Mouse (Mus musculus) myocyte (in vitro differentiated cells): Measurements from ENCODE around the gene Prickle3.
A peak's percentile ranks its signal among the peaks of the same experiment; 100 is the strongest.

Source experiments
- CEBPB ChIP-seq: IDR thresholded peaks from 2 replicates; pipeline ENCODE4 v1.6.1; 2011; ENCODE audit warnings: mild to moderate bottlenecking, moderate library complexity; ENCODE audit not compliant: poor library complexity, insufficient read depth, severe bottlenecking
- E2F4 ChIP-seq: IDR thresholded peaks from one replicate; pipeline ENCODE4 v1.6.1; 2011; ENCODE audit warnings: mild to moderate bottlenecking, control low read depth, moderate library complexity; ENCODE audit not compliant: insufficient read depth
- MAX ChIP-seq: IDR thresholded peaks from one replicate; pipeline ENCODE4 v1.6.1; 2011; ENCODE audit warnings: low read depth, mild to moderate bottlenecking, control low read depth
- MYOD1 ChIP-seq, 3 experiments: IDR thresholded peaks; one replicate each; pipeline ENCODE4 v1.6.1; 2011; ENCODE audit warnings: control low read depth in 2 of 3, low read depth in 2 of 3, mild to moderate bottlenecking in 2 of 3, moderate library complexity in 1 of 3; ENCODE audit not compliant: insufficient read length in 2 of 3, control insufficient read depth in 1 of 3
- MYOG ChIP-seq, 3 experiments: IDR thresholded peaks; one replicate each; pipeline ENCODE4 v1.6.1; 2011; ENCODE audit warnings: control low read depth in 2 of 3, low read depth in 2 of 3, mild to moderate bottlenecking in 2 of 3; ENCODE audit not compliant: insufficient read length in 2 of 3, control insufficient read depth in 1 of 3, insufficient read depth in 1 of 3
- POLR2A ChIP-seq: IDR thresholded peaks from one replicate; pipeline ENCODE4 v1.6.1; 2011; ENCODE audit warnings: low read depth, mild to moderate bottlenecking, control low read depth, moderate library complexity; ENCODE audit not compliant: insufficient read length
- POLR2AphosphoS2 ChIP-seq: IDR thresholded peaks from one replicate; pipeline ENCODE4 v1.6.1; 2011; ENCODE audit warnings: low read depth, control low read depth; ENCODE audit not compliant: insufficient read length
- REST ChIP-seq: IDR thresholded peaks from one replicate; pipeline ENCODE4 v1.6.1; 2011; ENCODE audit warnings: mild to moderate bottlenecking, control low read depth, moderate library complexity; ENCODE audit not compliant: insufficient read depth, insufficient read length
- SRF ChIP-seq: IDR thresholded peaks from one replicate; pipeline ENCODE4 v1.6.1; 2011; ENCODE audit warnings: low read depth; ENCODE audit not compliant: control insufficient read depth, insufficient read length
- TCF12 ChIP-seq: IDR thresholded peaks from one replicate; pipeline ENCODE4 v1.6.1; 2011; ENCODE audit warnings: mild to moderate bottlenecking, control low read depth; ENCODE audit not compliant: poor library complexity, insufficient read depth, severe bottlenecking
- TCF3 ChIP-seq: IDR thresholded peaks from one replicate; pipeline ENCODE4 v1.6.1; 2011; ENCODE audit warnings: low read depth, control low read depth; ENCODE audit not compliant: insufficient read length
- USF1 ChIP-seq: IDR thresholded peaks from one replicate; pipeline ENCODE4 v1.6.1; 2011; ENCODE audit warnings: low read depth, mild to moderate bottlenecking, control low read depth, moderate library complexity

- TF ChIP-seq MYOG (IDR thresholded peaks at IDR 0.05; ENCODE audit: control insufficient read depth in 1 of 3, insufficient read depth in 1 of 3, insufficient read length in 2 of 3, low read depth in 2 of 3) (no peak), USF1 (no peak), POLR2A (peak; percentile 66), TCF3 (no peak), MYOD1 (IDR thresholded peaks at IDR 0.05; ENCODE audit: control insufficient read depth in 1 of 3, insufficient read length in 2 of 3, low read depth in 2 of 3) (no peak), POLR2AphosphoS2 (peak; percentile 25), MAX (no peak), TCF12 (no peak), CEBPB (no peak), SRF (no peak), E2F4 (no peak), REST (no peak)
These were observed 8.3 kb upstream of the Prickle3 start for GRCm38 (mm10) chrX:7648671-7649304.
